Mouse (Mus musculus) activated CD4-positive, CD25-positive, alpha-beta regulatory T cell, adult 4 months (primary cell): ENCODE data around the gene Chrm5. TPM values are rescaled to one million over a fixed set of nuclear protein-coding genes. Genes with fewer than 3 reads are reported as not detected.

Source experiments
- ATAC-seq: one replicate; pipeline ENCODE4 v1.8.0; 2017
- polyA plus RNA-seq, 2 experiments: library from polyadenylated mRNA; unstranded; fragments of 100-300 nt; shearing (Covaris generic); gene quantifications; one replicate each; pipeline ENCODE4 v1.2.1; 2017

Gene Chrm5
- polyA plus RNA-seq, result not detected

- ATAC-seq, result no peak
Measured at GRCm38 (mm10) chr2:112480669-112481068, at the start of gene Chrm5. Gene Chrm5, minus strand, starts transcription at chr2:112480769.

- ATAC-seq, result no peak
Measured at GRCm38 (mm10) chr2:112526933-112527332, 46.4 kb upstream of the Chrm5 start.

- no peak for ATAC-seq
Measured at GRCm38 (mm10) chr2:112520526-112521482, 40.2 kb upstream of the Chrm5 start.

- no peak for ATAC-seq
Measured at GRCm38 (mm10) chr2:112518541-112518940, 38.0 kb upstream of the Chrm5 start.

- peak; percentile 86 for ATAC-seq
Measured at GRCm38 (mm10) chr2:112517218-112517617, 36.6 kb upstream of the Chrm5 start.

- ATAC-seq, result no peak
Measured at GRCm38 (mm10) chr2:112516728-112517127, 36.2 kb upstream of the Chrm5 start.

- no peak for ATAC-seq
Measured at GRCm38 (mm10) chr2:112513036-112513435, 32.5 kb upstream of the Chrm5 start.

- peak; percentile 81 for ATAC-seq
Measured at GRCm38 (mm10) chr2:112510140-112510539, 29.6 kb upstream of the Chrm5 start.

GRCm38 (mm10) chr2:112507444-112507843, 26.9 kb upstream of the Chrm5 start:
- peak; percentile 71 for ATAC-seq

- ATAC-seq, result peak; percentile 5
Measured at GRCm38 (mm10) chr2:112506841-112507435, 26.4 kb upstream of the Chrm5 start.

- ATAC-seq, result no peak
Measured at GRCm38 (mm10) chr2:112503978-112504377, 23.4 kb upstream of the Chrm5 start.

- peak; percentile 97 for ATAC-seq
Measured at GRCm38 (mm10) chr2:112501209-112501608, 20.6 kb upstream of the Chrm5 start.

GRCm38 (mm10) chr2:112497851-112498250, 17.3 kb upstream of the Chrm5 start:
- ATAC-seq, result no peak

GRCm38 (mm10) chr2:112493539-112494260, 13.1 kb upstream of the Chrm5 start:
- no peak for ATAC-seq

- peak; percentile 76 for ATAC-seq
Measured at GRCm38 (mm10) chr2:112492856-112493538, 12.4 kb upstream of the Chrm5 start, which contains the start of gene Aven. Gene Aven, plus strand, starts transcription at chr2:112492964.

GRCm38 (mm10) chr2:112492431-112492855, 11.9 kb upstream of the Chrm5 start:
- ATAC-seq, result peak; percentile 34

GRCm38 (mm10) chr2:112491629-112492028, 11.1 kb upstream of the Chrm5 start:
- no peak for ATAC-seq

GRCm38 (mm10) chr2:112490483-112491196, 10.1 kb upstream of the Chrm5 start:
- ATAC-seq, result no peak

GRCm38 (mm10) chr2:112484886-112485285, 4.3 kb upstream of the Chrm5 start:
- no peak for ATAC-seq

- no peak for ATAC-seq
Measured at GRCm38 (mm10) chr2:112483334-112483651, 2.7 kb upstream of the Chrm5 start.

GRCm38 (mm10) chr2:112482533-112483333, 2.2 kb upstream of the Chrm5 start:
- ATAC-seq, result no peak
